Comparison of ENCODE assay signal across 9 mouse cellular contexts in genomic region chr12:86679546-86679930, GRCm38 (mm10). TPM values are rescaled to one million over a fixed set of nuclear protein-coding genes. Genes with fewer than 3 reads are reported as not detected.
DNase-seq lines count a peak whose midpoint lies in the region; ATAC-seq and TF ChIP-seq lines count a peak whose summit lies in the region.
"Had no signal": no experiment of that assay in that cellular context is flagged by ENCODE, and none has a peak within 500 bp of the region (broad histone marks: within the 10 kb centered on the region; RNA-seq: fewer than 3 reads in every experiment).

No protein-coding gene starts in this region.

- peak overlapping the region; percentile 99 for H3K4me2 ChIP-seq in heart, embryonic 11.5 days
- peak overlapping the region; percentile 66 for H3K4me2 ChIP-seq in forebrain, embryonic 16.5 days (ENCODE audit: low read length)
- peak overlapping the region; percentile 93 for H3K4me2 ChIP-seq in liver, postnatal 0 days (ENCODE audit: low read depth, low read length)

- peaks cover 20% of the 10 kb centered on the region for H3K4me1 ChIP-seq in heart, embryonic 11.5 days (ENCODE audit: control insufficient read depth, insufficient read depth, low read length)
- H3K4me1 ChIP-seq in forebrain, embryonic 16.5 days (replicated peaks; ENCODE audit: control insufficient read depth, insufficient read depth, low read length): peaks cover 30% of the 10 kb centered on the region
- peaks cover 11% of the 10 kb centered on the region for H3K4me1 ChIP-seq in liver, postnatal 0 days (ENCODE audit: insufficient read depth)

- H3K4me3 ChIP-seq in heart, embryonic 11.5 days (ENCODE audit: low read depth, low read length): peak overlapping the region; percentile 80
- peak overlapping the region; percentile 93 for H3K4me3 ChIP-seq in forebrain, embryonic 16.5 days (replicated peaks; ENCODE audit: low read length)
- peak overlapping the region; percentile 65 for H3K4me3 ChIP-seq in liver, postnatal 0 days (ENCODE audit: low read depth, low read length)

- no peak for TF ChIP-seq EP300 in liver, postnatal 0 days (IDR thresholded peaks at IDR 0.05; ENCODE audit: low read depth)

- H3K36me3 ChIP-seq in heart, embryonic 11.5 days (ENCODE audit: control insufficient read depth, insufficient read depth, low read length): no peaks in the 10 kb centered on the region
- H3K36me3 ChIP-seq in forebrain, embryonic 16.5 days (ENCODE audit: control insufficient read depth, insufficient read depth): no peaks in the 10 kb centered on the region; the same call in 1 of the 2 replicates
- H3K36me3 ChIP-seq in liver, postnatal 0 days (replicated peaks; ENCODE audit: insufficient read depth, low read length): no peaks in the 10 kb centered on the region
- H3K36me3 ChIP-seq: G1E had no signal

- WGBS in heart, embryonic 11.5 days (ENCODE audit: insufficient replicate concordance): 4% methylated on average over 9 of the region's 9 CpGs
- 1% methylated on average over 9 of the region's 9 CpGs for WGBS in forebrain, embryonic 16.5 days
- 4% methylated on average over 9 of the region's 9 CpGs for WGBS in liver, postnatal 0 days (ENCODE audit: insufficient replicate concordance)

- 0 out of 2 replicates have a peak overlapping the region, but pooled peaks have one; percentile 76 for H3K27ac ChIP-seq in heart, embryonic 11.5 days (ENCODE audit: low read depth, low read length)
- H3K27ac ChIP-seq in forebrain, embryonic 16.5 days (ENCODE audit: low read length): peak overlapping the region; percentile 95
- no peak overlapping the region for H3K27ac ChIP-seq in liver, postnatal 0 days (ENCODE audit: low read depth)

- ATAC-seq in heart, embryonic 11.5 days (replicated peaks; ENCODE audit: insufficient number of reproducible peaks, low FRiP score, low TSS enrichment): no peak
- peak; percentile 23 for ATAC-seq in forebrain, embryonic 16.5 days
- no peak for ATAC-seq in liver, postnatal 0 days

- no peak for TF ChIP-seq CTCF in liver, postnatal 0 days (IDR thresholded peaks at IDR 0.05; ENCODE audit: low read depth)

- H3K27me3 ChIP-seq in heart, embryonic 11.5 days (ENCODE audit: control insufficient read depth, insufficient read depth, low read length): no peaks in the 10 kb centered on the region
- H3K27me3 ChIP-seq in forebrain, embryonic 16.5 days (replicated peaks; ENCODE audit: control insufficient read depth, insufficient read depth, low read length): no peaks in the 10 kb centered on the region
- H3K27me3 ChIP-seq in liver, postnatal 0 days (ENCODE audit: insufficient read depth, low read length): peaks cover 26% of the 10 kb centered on the region

- H3K9ac ChIP-seq in heart, embryonic 11.5 days (ENCODE audit: low read depth, low read length): peak overlapping the region; percentile 88
- peak overlapping the region; percentile 100 for H3K9ac ChIP-seq in forebrain, embryonic 16.5 days (replicated peaks; ENCODE audit: low read depth, low read length)
- no peak overlapping the region; the same call in 1 of the 2 replicates for H3K9ac ChIP-seq in liver, postnatal 0 days (replicated peaks)

- no peak for DNase-seq in heart, adult 9 months (ENCODE audit: low spot score in 2 of 2)
- DNase-seq in brain, adult 2 months (ENCODE audit: low read depth, low spot score): peak; percentile 75
- no peak for DNase-seq in liver, postnatal 0 days
- no peak for DNase-seq in adrenal gland, postnatal 10 days
- DNase-seq in thymus, adult 18-20 months: no peak
- DNase-seq in kidney, postnatal 4 days: no peak

- no peaks in the 10 kb centered on the region; the same call in 1 of the 2 replicates for H3K9me3 ChIP-seq in heart, embryonic 11.5 days (replicated peaks; ENCODE audit: control insufficient read depth, low read length)
- no peaks in the 10 kb centered on the region for H3K9me3 ChIP-seq in forebrain, embryonic 16.5 days (ENCODE audit: control insufficient read depth, low read length)
- H3K9me3 ChIP-seq in liver, postnatal 0 days (ENCODE audit: low read length): no peaks in the 10 kb centered on the region

RNA-seq across cellular contexts. Expression of gene Vash1, which starts 1.0 kb away (rescaled TPM):
- 7.7 and 8.2 TPM in 2 replicates for polyA plus RNA-seq in heart, embryonic 11.5 days (2014; fragmentation: Nextera tagmentation; extraction: Ambion mirVana)
- 37.8 and 41.7 TPM in 2 replicates for polyA plus RNA-seq in forebrain, embryonic 16.5 days (2015; fragmentation: Nextera tagmentation; extraction: Ambion mirVana)
- 1.3 and 1.4 TPM in 2 replicates for polyA plus RNA-seq in liver, postnatal 0 days (2015; fragmentation: Nextera tagmentation; extraction: Ambion mirVana)
- 10 to 100 TPM; 14.7 to 20.6 TPM for total RNA-seq in adrenal gland, postnatal 10 days (2021)
- total RNA-seq: G1E had no signal
- polyA plus RNA-seq: G1E had no signal

RNA-seq across cellular contexts. Expression of gene Angel1, which starts 46.7 kb away (rescaled TPM):
- 7.9 and 10.6 TPM in 2 replicates for polyA plus RNA-seq in heart, embryonic 11.5 days (2014; fragmentation: Nextera tagmentation; extraction: Ambion mirVana)
- 9.2 and 10.6 TPM in 2 replicates for polyA plus RNA-seq in forebrain, embryonic 16.5 days (2015; fragmentation: Nextera tagmentation; extraction: Ambion mirVana)
- 0.80 and 0.99 TPM in 2 replicates for polyA plus RNA-seq in liver, postnatal 0 days (2015; fragmentation: Nextera tagmentation; extraction: Ambion mirVana)
- total RNA-seq in adrenal gland, postnatal 10 days (2021): 1 to 10 TPM; 2.9 to 4.9 TPM

RNA-seq across cellular contexts. Expression of gene Lrrc74a, which starts 54.6 kb away (rescaled TPM):
- polyA plus RNA-seq in heart, embryonic 11.5 days (2014; fragmentation: Nextera tagmentation; extraction: Ambion mirVana): not detected in 2 replicates
- not detected in 2 replicates for polyA plus RNA-seq in forebrain, embryonic 16.5 days (2015; fragmentation: Nextera tagmentation; extraction: Ambion mirVana)
- polyA plus RNA-seq in liver, postnatal 0 days (2015; fragmentation: Nextera tagmentation; extraction: Ambion mirVana): not detected in 2 replicates
- not detected for total RNA-seq in adrenal gland, postnatal 10 days (2021)
- polyA plus RNA-seq: G1E had no signal
